Comparison of ENCODE assay signal across 8 mouse cellular contexts in the genomic region with DNA sequence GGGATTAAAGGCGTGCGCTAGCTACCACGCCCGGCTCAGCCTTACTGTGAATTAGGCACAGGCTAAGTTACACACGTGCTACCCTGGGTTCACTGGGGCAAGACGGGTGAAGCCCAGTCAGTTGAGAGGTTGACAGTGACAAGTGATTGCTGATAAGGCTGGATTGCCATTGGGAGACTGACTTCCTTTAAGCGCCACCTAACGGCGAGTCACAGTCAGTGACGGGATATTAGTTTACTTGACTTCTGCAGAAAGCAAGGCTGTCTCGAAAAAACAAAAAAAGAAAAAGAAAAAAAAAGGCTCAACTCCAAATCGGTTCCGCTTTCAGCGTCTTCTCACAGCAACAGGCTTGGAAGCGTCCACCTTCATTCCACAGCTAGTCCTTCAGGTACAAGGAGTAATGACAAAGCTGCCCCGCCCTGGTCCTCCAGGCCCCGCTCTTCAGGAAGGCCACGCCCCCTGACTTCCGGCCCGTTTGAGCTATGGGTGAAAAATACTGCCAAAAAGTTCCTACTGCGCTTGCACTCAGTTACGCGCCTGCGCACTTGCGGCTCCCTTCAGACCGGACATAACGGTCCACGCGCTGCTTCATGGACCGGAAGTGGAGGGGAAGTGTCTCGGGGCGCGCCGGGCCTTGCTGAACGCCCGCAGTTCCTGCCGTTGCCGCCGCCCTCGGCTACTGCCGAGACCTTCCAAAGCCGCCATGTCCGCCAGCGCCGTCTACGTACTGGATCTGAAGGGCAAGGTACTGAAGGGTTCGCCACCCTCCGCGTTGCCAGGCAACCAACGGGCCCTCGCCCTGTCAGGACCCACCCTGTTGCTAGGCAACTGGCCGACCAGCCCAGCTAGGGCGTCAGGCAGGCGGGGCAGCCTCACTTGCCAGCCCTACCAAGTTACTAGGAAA. TPM values are rescaled to one million over a fixed set of nuclear protein-coding genes. Genes with fewer than 3 reads are reported as not detected.
DNase-seq lines count a peak whose midpoint lies in the region; ATAC-seq and TF ChIP-seq lines count a peak whose summit lies in the region.

TSS of gene Ap1m1 (plus strand) at position 520 of the 904 bp plus-strand sequence.

- dilution Hi-C loops in CH12.LX (cut with MboI; ENCODE audit: extremely low pct_ligation_motif_present, extremely low pct_unique_long_range_greater_than_20kb, low sequenced_read_pairs): no loop called here

- H3K79me2 ChIP-seq in CH12.LX (replicated peaks; ENCODE audit: control insufficient read depth, extremely low read depth, insufficient read depth, poor library complexity, severe bottlenecking): peaks cover 9% of the 10 kb centered on the region; the same call in 1 of the 2 replicates

- peak; percentile 55 for TF ChIP-seq RAD21 in CH12.LX (IDR thresholded peaks at IDR 0.05; ENCODE audit: low read depth, low read length)

- H3K36me3 ChIP-seq in CH12.LX (replicated peaks in 1 of 2; ENCODE audit: control insufficient read depth in 1 of 2, insufficient read depth in 1 of 2, low read length in 1 of 2): peaks cover 5 to 29% of the 10 kb centered on the region in 2 experiments
- H3K36me3 ChIP-seq in forebrain, embryonic 11.5 days (ENCODE audit: control insufficient read depth, insufficient read depth, low read length): no peaks in the 10 kb centered on the region
- H3K36me3 ChIP-seq in heart, embryonic 16.5 days (ENCODE audit: control insufficient read depth, insufficient read depth): no peaks in the 10 kb centered on the region; the same call in 1 of the 2 replicates
- H3K36me3 ChIP-seq in liver, embryonic 15.5 days (replicated peaks): peaks cover 7% of the 10 kb centered on the region; the same call in 1 of the 2 replicates
- H3K36me3 ChIP-seq in neural tube, embryonic 12.5 days: peaks cover 8% of the 10 kb centered on the region

- H3K27me3 ChIP-seq in CH12.LX (replicated peaks): no peaks in the 10 kb centered on the region
- no peaks in the 10 kb centered on the region for H3K27me3 ChIP-seq in forebrain, embryonic 11.5 days (ENCODE audit: control insufficient read depth, insufficient read depth, low read length)
- no peaks in the 10 kb centered on the region for H3K27me3 ChIP-seq in heart, embryonic 16.5 days (ENCODE audit: control insufficient read depth, insufficient read depth, low read length)
- no peaks in the 10 kb centered on the region for H3K27me3 ChIP-seq in liver, embryonic 15.5 days
- no peaks in the 10 kb centered on the region for H3K27me3 ChIP-seq in neural tube, embryonic 12.5 days (replicated peaks)

- no peaks in the 10 kb centered on the region for H3K9me3 ChIP-seq in CH12.LX (replicated peaks; ENCODE audit: low read length)
- no peaks in the 10 kb centered on the region for H3K9me3 ChIP-seq in forebrain, embryonic 11.5 days (ENCODE audit: control insufficient read depth, low read length)
- H3K9me3 ChIP-seq in heart, embryonic 16.5 days (replicated peaks; ENCODE audit: control insufficient read depth, low read length): no peaks in the 10 kb centered on the region
- no peaks in the 10 kb centered on the region for H3K9me3 ChIP-seq in liver, embryonic 15.5 days (replicated peaks)
- H3K9me3 ChIP-seq in neural tube, embryonic 12.5 days: no peaks in the 10 kb centered on the region

- WGBS in forebrain, embryonic 11.5 days: under 1% methylated on average over 54 of the region's 54 CpGs
- WGBS in heart, embryonic 16.5 days: under 1% methylated on average over 54 of the region's 54 CpGs
- under 1% methylated on average over 54 of the region's 54 CpGs for WGBS in liver, embryonic 15.5 days (ENCODE audit: insufficient replicate concordance)
- under 1% methylated on average over 54 of the region's 54 CpGs for WGBS in neural tube, embryonic 12.5 days

- peak within 1 kb of the TSS; percentile 81 to 92 (median 81) for H3K4me3 ChIP-seq in CH12.LX (replicated peaks in 1 of 3; ENCODE audit: low read depth in 2 of 3, low read length in 2 of 3, poor library complexity in 1 of 3)
- H3K4me3 ChIP-seq in forebrain, embryonic 11.5 days (ENCODE audit: low read depth, low read length): peak within 1 kb of the TSS; percentile 63
- H3K4me3 ChIP-seq in heart, embryonic 16.5 days (ENCODE audit: low read length): peak within 1 kb of the TSS; percentile 93
- H3K4me3 ChIP-seq in liver, embryonic 15.5 days (replicated peaks): peak within 1 kb of the TSS; percentile 80
- peak within 1 kb of the TSS; percentile 64 for H3K4me3 ChIP-seq in neural tube, embryonic 12.5 days

- 0 out of 2 replicates have a peak, but pooled peaks have one; percentile 13 for TF ChIP-seq EP300 in CH12.LX (IDR thresholded peaks at IDR 0.05; ENCODE audit: low read length)

- peak; percentile 97 for ATAC-seq in forebrain, embryonic 11.5 days (replicated peaks; ENCODE audit: low FRiP score)
- peak; percentile 96 for ATAC-seq in heart, embryonic 16.5 days (replicated peaks; ENCODE audit: extremely low read depth, insufficient read depth, low FRiP score)
- ATAC-seq in liver, embryonic 15.5 days (ENCODE audit: insufficient read depth): peak; percentile 89
- ATAC-seq in neural tube, embryonic 12.5 days (ENCODE audit: low FRiP score, low read depth): peak; percentile 96

- peak; percentile 65 for TF ChIP-seq POLR2A in CH12.LX (IDR thresholded peaks at IDR 0.05; ENCODE audit: low read depth, low read length)

- H3K9ac ChIP-seq in CH12.LX (ENCODE audit: insufficient read depth, low read depth): peak within 1 kb of the TSS; percentile 56
- H3K9ac ChIP-seq in forebrain, embryonic 11.5 days (ENCODE audit: low read length): peak within 1 kb of the TSS; percentile 74
- H3K9ac ChIP-seq in heart, embryonic 16.5 days (ENCODE audit: low read length): peak within 1 kb of the TSS; percentile 79
- H3K9ac ChIP-seq in liver, embryonic 15.5 days: peak within 1 kb of the TSS; percentile 66
- H3K9ac ChIP-seq in neural tube, embryonic 12.5 days: peak within 1 kb of the TSS; percentile 62

- in situ Hi-C loops in CH12.LX (cut with MboI; ENCODE audit: low pct_ligation_motif_present, low pct_unique_long_range_greater_than_20kb, low sequenced_read_pairs): no loop called here

- TF ChIP-seq CTCF in CH12.LX (conservative IDR thresholded peaks at IDR 0.05 in 1 of 2, IDR thresholded peaks at IDR 0.05 in 1 of 2; ENCODE audit: low read depth in 2 of 2, low read length in 2 of 2): peak; percentile 74 to 86

- DNase-seq in CH12.LX (ENCODE audit: extremely low read depth): peak; percentile 100
- DNase-seq in c-Kit-positive CD71-positive TER-119-negative erythroid progenitor cells, embryonic 14.5 days (ENCODE audit: low read depth): peak; percentile 99
- peak; percentile 98 for DNase-seq in forebrain, embryonic 11.5 days (ENCODE audit: low spot score)
- DNase-seq in kidney, postnatal 36 days: peak; percentile 99
- DNase-seq in telencephalon, adult 2 months (ENCODE audit: low read depth, low spot score): peak; percentile 99

- H3K27ac ChIP-seq in CH12.LX (ENCODE audit: insufficient read depth, low read depth): peak within 1 kb of the TSS; percentile 84
- peak within 1 kb of the TSS; percentile 98 for H3K27ac ChIP-seq in forebrain, embryonic 11.5 days (ENCODE audit: low read depth, low read length)
- H3K27ac ChIP-seq in heart, embryonic 16.5 days (ENCODE audit: low read length): peak within 1 kb of the TSS; percentile 91
- peak within 1 kb of the TSS; percentile 99 for H3K27ac ChIP-seq in liver, embryonic 15.5 days (replicated peaks)
- H3K27ac ChIP-seq in neural tube, embryonic 12.5 days: peak within 1 kb of the TSS; percentile 84

- H3K4me2 ChIP-seq in CH12.LX (ENCODE audit: insufficient read depth, low read depth, poor library complexity, severe bottlenecking): peak within 1 kb of the TSS; percentile 72
- peak within 1 kb of the TSS; percentile 64 for H3K4me2 ChIP-seq in forebrain, embryonic 11.5 days (ENCODE audit: low read depth, low read length, severe bottlenecking)
- H3K4me2 ChIP-seq in heart, embryonic 16.5 days (ENCODE audit: low read depth, low read length): peak within 1 kb of the TSS; percentile 82
- H3K4me2 ChIP-seq in liver, embryonic 15.5 days: peak within 1 kb of the TSS; percentile 86
- H3K4me2 ChIP-seq in neural tube, embryonic 12.5 days (replicated peaks): peak within 1 kb of the TSS; percentile 78

- peaks cover 4 to 39% of the 10 kb centered on the region in 2 experiments for H3K4me1 ChIP-seq in CH12.LX (ENCODE audit: control insufficient read depth in 1 of 2, insufficient read depth in 2 of 2)
- H3K4me1 ChIP-seq in forebrain, embryonic 11.5 days (replicated peaks; ENCODE audit: control insufficient read depth, insufficient read depth, low read length): peaks cover 3% of the 10 kb centered on the region; the same call in 1 of the 2 replicates
- peaks cover 5% of the 10 kb centered on the region for H3K4me1 ChIP-seq in heart, embryonic 16.5 days (ENCODE audit: control insufficient read depth, insufficient read depth, low read length)
- peaks cover 48% of the 10 kb centered on the region for H3K4me1 ChIP-seq in liver, embryonic 15.5 days (replicated peaks)
- H3K4me1 ChIP-seq in neural tube, embryonic 12.5 days: peaks cover 22% of the 10 kb centered on the region

TF ChIP-seq in CH12.LX, 34 proteins besides CTCF, POLR2A, EP300 and RAD21 (continues in another document):
- TF ChIP-seq BHLHE40 (IDR thresholded peaks at IDR 0.05; ENCODE audit: low read depth, low read length) (peak; percentile 94), TBP (conservative IDR thresholded peaks at IDR 0.05; ENCODE audit: low read depth, low read length) (peak; percentile 82), MEF2A (IDR thresholded peaks at IDR 0.05; ENCODE audit: borderline replicate concordance, low read depth, low read length) (peak; percentile 71; the same call in 1 of the 2 replicates), ELF1 (IDR thresholded peaks at IDR 0.05; ENCODE audit: low read depth, low read length) (peak; percentile 91), ZC3H11A (IDR thresholded peaks at IDR 0.05; ENCODE audit: low read depth, low read length) (no peak), RCOR1 (conservative IDR thresholded peaks at IDR 0.05; ENCODE audit: low read depth, low read length) (no peak), POLR2AphosphoS2 (IDR thresholded peaks at IDR 0.05; ENCODE audit: low read depth, low read length) (no peak), MAFK (IDR thresholded peaks at IDR 0.05; ENCODE audit: insufficient replicate concordance, low read length) (peak; percentile 76), MYC (IDR thresholded peaks at IDR 0.05; ENCODE audit: low read depth, low read length) (peak; percentile 94), UBTF (IDR thresholded peaks at IDR 0.05; ENCODE audit: low read depth, low read length) (no peak), ZKSCAN1 (IDR thresholded peaks at IDR 0.05; ENCODE audit: borderline replicate concordance, low read depth, low read length) (no peak)

RNA-seq across cellular contexts. Expression of gene Ap1m1, which starts in this region (rescaled TPM):
- total RNA-seq in CH12.LX (2012; rRNA removed) (30.3 and 31.4 TPM in 2 replicates), CH12.LX (2014; rRNA removed) (15.6 and 20.1 TPM in 2 replicates)
- polyA plus RNA-seq in CH12.LX (2012; ENCODE audit: insufficient read length, low read depth): 80.0 and 86.1 TPM in 2 replicates
- 173 and 190 TPM in 2 replicates for polyA plus RNA-seq in forebrain, embryonic 11.5 days (2014; fragmentation: Nextera tagmentation; extraction: Ambion mirVana)
- polyA plus RNA-seq in heart, embryonic 16.5 days (2015; fragmentation: Nextera tagmentation; extraction: Ambion mirVana): 120 and 121 TPM in 2 replicates
- 57.0 and 61.7 TPM in 2 replicates for polyA plus RNA-seq in liver, embryonic 15.5 days (2015; fragmentation: Nextera tagmentation; extraction: Ambion mirVana)
- polyA plus RNA-seq in neural tube, embryonic 12.5 days (2016; fragmentation: Nextera tagmentation; extraction: Ambion mirVana): 206 and 207 TPM in 2 replicates

Comparison
In these comparisons a context has a peak if more than half of its experiments do, and no peak if none do; other contexts are left out.
1. Peak in every context shown above with its lines: DNase-seq, ATAC-seq, H3K4me3 ChIP-seq and H3K27ac ChIP-seq.